Mouse (Mus musculus): ENCODE data around the gene Iqgap1.

Iqgap1 gene

DNA sequence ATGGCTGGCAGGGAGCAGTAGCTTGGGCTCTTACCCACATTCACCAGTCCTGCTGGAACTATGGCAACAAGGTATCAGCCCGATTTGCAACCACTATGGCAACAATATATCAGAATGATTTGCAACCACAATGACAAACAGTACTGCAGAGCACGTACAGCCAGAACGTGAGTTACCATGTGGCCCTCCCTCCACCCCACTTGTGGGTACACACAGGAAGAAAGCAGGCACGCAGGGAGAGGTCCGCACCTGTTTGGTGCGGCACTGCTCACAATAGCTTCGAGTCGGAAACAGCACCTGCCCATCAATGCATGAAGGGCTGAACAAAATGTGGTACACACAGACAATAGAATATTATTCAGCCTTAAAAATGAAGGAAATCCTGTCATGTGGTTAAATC, 107.3 kb downstream of the Iqgap1 start:
- no peak for DNase-seq (ENCODE audit: low read depth, low spot score)

GRCm38 (mm10) chr7:80716758-80717157, 109.0 kb downstream of the Iqgap1 start:
- DNase-seq (ENCODE audit: low read depth, low spot score), result no peak

DNA sequence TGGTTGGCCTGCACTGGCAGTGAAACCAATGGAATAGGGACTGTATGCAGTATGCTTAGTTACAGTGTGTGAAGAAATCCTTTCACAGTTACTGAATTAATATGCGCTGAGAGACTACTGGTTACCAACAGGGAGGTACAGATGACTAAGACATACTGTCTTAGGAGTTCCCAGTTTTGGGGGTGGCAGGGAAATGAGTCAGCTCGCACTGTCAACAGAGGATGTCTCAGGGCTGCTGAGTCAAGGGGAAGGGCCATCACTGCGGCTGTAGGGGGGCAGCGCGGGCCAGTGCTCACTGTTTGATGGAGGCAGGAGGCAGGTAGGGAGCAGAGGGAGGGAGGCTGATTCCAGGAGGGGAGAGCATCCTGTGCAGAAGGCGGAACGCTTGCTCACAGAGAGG, 110.5 kb downstream of the Iqgap1 start:
- no peak for DNase-seq (ENCODE audit: low read depth, low spot score)

- no peak for DNase-seq (ENCODE audit: low read depth, low spot score)
These were observed 114.3 kb downstream of the Iqgap1 start for GRCm38 (mm10) chr7:80711496-80711895.

- no peak for DNase-seq (ENCODE audit: low read depth, low spot score)
These were observed 115.4 kb downstream of the Iqgap1 start for GRCm38 (mm10) chr7:80710333-80710732.

DNA sequence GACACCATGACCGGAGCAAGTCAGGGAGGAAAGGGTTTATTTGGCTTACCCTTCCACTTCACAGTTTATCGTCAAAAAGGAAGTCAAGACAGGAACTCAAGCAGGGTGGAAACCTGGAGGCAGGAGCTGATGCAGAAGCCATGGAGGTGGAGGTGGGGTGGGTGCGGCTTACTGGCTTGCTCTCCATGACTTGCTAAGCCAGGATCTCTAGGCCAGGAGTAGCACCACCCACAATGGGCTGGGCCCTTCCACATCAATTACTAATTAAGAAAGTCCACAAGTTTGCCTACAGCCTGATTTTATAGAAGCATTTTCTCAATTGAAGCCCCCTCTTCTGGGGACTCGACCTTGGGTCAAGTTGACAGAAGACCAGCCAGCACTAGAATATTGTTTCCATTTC, 121.7 kb downstream of the Iqgap1 start:
- DNase-seq (ENCODE audit: low read depth, low spot score), result no peak

GRCm38 (mm10) chr7:80702510-80702909, 123.3 kb downstream of the Iqgap1 start:
- DNase-seq (ENCODE audit: low read depth, low spot score), result peak; percentile 63

DNA sequence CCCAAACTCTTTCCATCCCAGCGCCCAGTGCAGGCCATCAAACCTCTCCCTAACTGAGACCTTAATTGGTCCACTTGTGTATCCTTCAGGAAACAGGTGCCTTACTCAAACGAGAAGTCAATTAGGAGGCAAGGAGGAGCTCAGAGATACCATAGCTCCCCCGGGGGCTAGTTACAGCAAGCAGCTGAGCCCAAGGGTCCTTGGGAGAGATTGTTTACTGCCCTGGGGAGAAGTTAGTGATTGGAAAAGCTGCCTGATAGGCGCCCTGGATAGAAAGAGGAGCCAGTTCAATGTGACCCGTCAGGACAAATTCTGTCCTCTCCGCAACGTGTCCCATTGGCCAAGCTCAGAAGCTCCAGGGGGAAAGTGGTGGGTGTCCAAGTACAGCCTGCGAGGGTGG, 126.1 kb downstream of the Iqgap1 start:
- no peak for DNase-seq (ENCODE audit: low read depth, low spot score)

DNA sequence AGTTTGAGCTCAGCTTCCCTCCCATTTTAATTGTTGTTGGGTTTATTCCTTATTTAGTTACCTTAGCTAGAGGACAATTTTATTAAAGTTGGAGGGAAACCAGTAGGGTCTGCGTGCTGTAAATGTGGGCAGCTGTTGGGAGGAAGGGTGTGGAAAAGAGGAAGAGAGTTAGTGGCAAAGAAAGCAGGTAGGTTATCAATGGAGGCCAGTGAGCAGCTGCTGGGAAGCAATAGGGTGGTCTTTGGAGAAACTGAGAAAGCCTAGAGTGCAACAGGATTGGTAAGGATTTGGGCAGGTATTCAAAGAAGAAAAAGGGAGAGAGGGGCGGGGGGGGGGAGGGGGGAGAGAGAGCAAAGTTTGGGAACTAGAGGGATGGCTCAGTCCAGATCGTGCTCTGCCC, 126.8 kb downstream of the Iqgap1 start:
- DNase-seq (ENCODE audit: low read depth, low spot score), result no peak

DNA sequence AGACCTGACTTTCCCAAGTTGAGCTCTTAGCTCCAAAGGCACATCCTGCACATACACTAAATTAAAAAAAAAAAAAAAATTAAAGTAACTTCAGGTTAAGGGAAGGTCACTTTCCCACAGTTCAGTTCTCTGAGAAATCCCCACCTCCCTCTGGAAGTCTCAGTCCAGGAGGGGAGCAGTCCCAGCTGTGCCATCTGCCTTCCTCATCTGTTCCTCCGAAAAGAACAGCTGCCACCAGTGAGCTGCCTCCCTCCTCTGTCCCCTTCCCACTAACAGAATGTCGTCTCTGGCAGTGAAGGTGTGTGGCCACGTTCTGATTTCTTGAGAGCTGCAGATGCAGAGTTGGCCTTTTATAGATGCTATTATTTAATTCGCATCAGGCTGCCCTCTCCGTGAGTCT, 127.9 kb downstream of the Iqgap1 start:
- no peak for DNase-seq (ENCODE audit: low read depth, low spot score)

DNA sequence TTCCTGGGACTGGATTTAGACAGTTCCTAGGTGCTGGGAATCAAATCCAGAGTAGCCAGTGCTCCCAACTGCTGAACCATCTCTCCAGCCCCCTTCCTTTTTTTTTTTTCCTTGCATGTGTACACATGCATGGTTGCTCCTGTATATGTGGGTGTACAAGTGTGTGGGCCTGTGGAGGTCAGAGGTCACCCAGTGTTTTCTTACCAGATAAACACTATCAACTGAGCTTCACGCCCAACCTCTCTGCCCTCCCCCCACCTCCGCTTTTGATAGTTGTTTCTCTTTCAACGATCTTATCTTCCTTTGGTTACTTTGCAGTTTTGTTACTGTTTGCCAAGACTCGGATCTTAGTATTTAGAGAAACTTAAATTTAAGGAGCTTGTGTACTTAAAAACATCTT, 128.9 kb downstream of the Iqgap1 start:
- no peak for DNase-seq (ENCODE audit: low read depth, low spot score)

DNA sequence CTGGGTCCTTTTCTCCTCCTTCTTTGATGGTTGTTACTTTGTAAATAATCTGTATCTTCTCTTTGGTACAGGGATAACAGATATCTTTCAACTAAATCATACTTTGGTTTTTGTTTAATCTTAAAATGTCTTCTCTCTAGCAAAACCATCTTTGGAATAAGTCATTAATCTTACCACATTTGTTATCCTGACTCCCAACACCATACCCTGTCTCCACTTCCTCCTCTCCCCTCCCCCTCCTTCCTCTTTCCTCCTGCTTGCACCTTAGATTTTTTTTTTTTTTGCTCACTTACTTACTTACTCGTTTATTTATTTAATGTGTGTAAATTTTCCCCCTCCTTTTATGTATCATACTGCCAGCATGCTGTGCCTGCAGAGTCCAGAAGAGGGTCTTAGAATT, 129.4 kb downstream of the Iqgap1 start:
- DNase-seq (ENCODE audit: low read depth, low spot score), result no peak

GRCm38 (mm10) chr7:80692472-80692871, 133.3 kb downstream of the Iqgap1 start:
- DNase-seq (ENCODE audit: low read depth, low spot score), result no peak

DNA sequence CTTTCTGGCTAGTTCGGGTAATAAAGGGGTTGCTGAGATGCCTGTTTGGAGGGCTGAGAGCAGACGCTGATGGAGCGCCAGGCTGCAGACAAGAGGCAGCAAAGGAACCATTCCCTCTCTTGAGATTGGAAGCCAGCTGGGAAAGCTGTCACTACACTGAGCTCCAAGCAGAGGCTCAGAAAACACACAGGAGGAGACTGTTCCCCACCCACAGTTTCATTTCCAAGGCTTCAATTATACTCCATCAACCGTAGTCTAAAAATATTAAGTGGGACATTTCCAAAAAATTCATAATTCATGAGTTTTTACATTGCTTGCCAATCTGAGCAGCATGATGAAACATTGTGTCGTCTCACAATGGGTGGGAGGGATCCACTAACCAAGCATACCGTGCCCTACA, 134.6 kb downstream of the Iqgap1 start:
- DNase-seq (ENCODE audit: low read depth, low spot score), result no peak

DNA sequence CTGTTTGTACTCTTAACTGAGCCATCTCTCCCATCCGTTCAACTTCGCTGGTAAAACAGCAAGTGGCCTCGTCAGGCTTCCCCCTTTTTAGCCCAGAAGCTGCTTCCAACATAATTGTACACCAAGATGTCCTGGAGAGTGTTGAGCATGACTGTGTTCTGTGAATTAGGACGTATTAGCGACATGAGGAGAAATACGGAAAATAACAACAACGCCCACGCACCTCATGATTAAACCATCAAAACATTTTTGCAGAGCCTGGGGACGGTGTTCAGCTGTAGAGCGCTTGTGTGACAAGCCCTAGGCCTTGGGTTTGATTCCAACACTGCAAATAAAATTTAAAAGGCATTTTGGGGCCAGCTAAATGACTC, 136.6 kb downstream of the Iqgap1 start:
- DNase-seq (ENCODE audit: low read depth, low spot score), result no peak

GRCm38 (mm10) chr7:80688556-80689220, 137.1 kb downstream of the Iqgap1 start, which contains the start of gene Crtc3:
TSS of gene Crtc3 (minus strand) at chr7:80688877.
- DNase-seq (ENCODE audit: low read depth, low spot score), result peak; percentile 69

DNA sequence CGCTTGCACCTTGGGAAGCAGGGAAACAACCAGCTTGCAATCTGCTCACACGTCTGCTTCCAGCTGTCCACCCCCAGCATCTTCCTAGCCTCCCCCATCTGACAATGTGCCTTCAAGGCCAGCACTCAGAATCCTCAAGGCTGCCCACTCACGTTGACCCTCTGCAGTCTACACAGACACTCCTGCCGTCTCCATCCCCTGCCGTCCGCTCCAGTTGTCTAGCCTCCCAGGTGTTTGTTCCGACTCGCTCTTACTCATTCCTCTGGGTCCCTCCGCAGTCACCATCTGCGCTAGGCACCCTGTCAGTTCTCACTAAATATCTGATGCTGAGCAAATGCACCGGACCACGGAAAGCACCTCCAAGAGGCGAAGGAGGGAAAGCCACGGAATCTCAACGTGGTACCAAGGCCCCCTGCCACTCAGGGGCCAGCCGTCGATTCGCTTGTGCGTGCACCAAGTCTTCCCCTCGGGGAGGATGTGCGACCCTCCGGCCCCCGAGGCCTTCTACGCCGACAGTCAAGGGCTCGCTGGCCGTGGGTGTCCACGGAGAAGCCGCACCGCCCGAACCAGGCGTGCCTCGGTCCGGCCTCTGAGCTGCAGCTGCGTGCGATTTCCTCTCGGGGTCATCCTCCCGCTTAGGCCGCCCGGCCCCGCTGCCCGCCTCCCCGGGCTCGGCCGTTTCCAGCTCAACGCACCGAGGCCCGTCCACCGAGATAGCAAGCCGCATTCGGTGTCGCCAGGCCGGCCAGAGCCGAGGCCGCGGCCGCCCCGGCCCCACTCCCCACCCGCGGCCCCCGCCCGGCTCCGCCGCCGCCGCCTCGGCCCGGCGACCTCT, 137.8 kb downstream of the Iqgap1 start:
- peak; percentile 68 for DNase-seq (ENCODE audit: low read depth, low spot score)

DNA sequence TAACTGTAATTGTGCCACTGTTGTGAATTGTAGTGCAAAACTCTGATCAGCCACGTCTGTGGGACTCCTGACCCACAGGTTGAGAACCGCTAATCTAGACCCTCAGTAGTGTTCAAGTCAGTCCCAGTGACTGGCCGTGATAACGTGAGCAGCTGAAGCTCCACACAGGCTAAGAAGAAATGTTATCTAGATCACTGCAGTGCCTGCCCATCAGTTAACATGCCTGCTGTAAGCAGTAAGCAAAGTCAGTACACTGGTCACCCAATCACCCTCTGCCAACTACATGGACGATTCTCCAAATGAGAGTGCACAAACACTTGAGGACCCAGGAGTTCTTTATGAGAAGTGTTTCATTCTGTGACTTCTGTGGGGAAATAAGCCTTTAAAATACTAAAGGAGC, 140.1 kb downstream of the Iqgap1 start:
- no peak for DNase-seq (ENCODE audit: low read depth, low spot score)

DNA sequence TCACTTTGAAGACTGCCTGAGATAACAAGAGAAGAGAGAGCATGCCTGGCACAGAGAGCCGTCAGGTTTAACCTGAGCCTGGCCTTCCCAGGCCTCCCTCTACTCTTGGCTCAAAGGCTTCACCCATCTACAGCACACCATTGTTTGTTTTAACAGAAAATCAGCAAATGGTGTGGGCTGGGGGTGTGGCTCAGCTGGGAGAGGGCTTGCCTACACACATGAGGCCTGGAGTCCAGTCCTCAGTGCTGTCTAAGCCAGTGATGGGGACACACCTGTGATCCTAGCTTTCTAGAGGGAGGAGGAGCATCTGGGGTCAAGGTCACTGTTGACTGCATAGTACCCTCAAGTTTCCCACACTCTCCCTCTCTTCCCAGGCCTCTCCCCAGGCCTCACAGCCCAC, 143.1 kb downstream of the Iqgap1 start:
- peak; percentile 25 for DNase-seq (ENCODE audit: low read depth, low spot score)

DNA sequence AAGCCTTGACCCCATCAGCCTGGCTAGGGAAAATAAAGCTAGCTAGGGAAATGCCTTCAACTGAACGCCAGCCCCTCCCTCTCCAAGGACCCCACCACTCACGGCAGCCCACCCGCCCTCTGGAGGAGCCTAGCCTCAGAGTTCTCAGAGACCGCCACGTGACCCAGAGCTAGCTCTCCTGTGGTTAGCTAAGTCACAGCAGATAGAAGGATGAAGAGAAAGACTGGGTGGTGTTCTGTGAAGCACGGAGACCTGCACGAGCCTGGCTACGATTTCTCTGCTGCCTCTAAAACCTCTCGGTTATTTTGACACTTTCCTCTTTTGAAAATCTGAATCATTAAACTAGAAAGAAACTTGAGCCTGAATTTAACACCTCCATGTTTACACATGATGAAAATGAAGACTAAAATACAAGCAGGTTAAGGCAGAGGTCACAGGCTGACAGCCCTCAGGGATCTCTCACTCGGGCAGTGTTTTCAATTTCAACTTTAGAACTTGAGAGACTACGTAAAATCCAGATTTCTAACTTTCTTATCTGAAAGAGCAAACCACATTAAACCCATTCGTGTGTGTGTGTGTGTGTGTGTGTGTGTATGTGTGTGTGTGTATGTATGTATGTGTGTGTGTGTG, 145.4 kb downstream of the Iqgap1 start:
- DNase-seq (ENCODE audit: low read depth, low spot score), result peak; percentile 38

- no peak for DNase-seq (ENCODE audit: low read depth, low spot score)
These were observed 153.5 kb downstream of the Iqgap1 start for GRCm38 (mm10) chr7:80672323-80672722.

GRCm38 (mm10) chr7:80670889-80671288, 154.9 kb downstream of the Iqgap1 start:
- DNase-seq (ENCODE audit: low read depth, low spot score), result no peak

GRCm38 (mm10) chr7:80667190-80667589, 158.6 kb downstream of the Iqgap1 start:
- no peak for DNase-seq (ENCODE audit: low read depth, low spot score)

All from R1 (cell line).